33 mouse cellular contexts compared by ENCODE assay signal in genomic region chr19:57393357-57393957, GRCm38 (mm10). TPM values are rescaled to one million over a fixed set of nuclear protein-coding genes. Genes with fewer than 3 reads are reported as not detected.
DNase-seq lines count a peak whose midpoint lies in the region; ATAC-seq and TF ChIP-seq lines count a peak whose summit lies in the region.
"Had no signal": no experiment of that assay in that cellular context is flagged by ENCODE, and none has a peak within 500 bp of the region (broad histone marks: within the 10 kb centered on the region; RNA-seq: fewer than 3 reads in every experiment).

No protein-coding gene starts in this region.

- no peaks in the 10 kb centered on the region for H3K27me3 ChIP-seq in CH12.LX (replicated peaks)
- H3K27me3 ChIP-seq: embryonic facial prominence, embryonic 13.5 days; forebrain, embryonic 13.5 days; heart, embryonic 12.5 days; heart, embryonic 15.5 days had no signal

- no peak for TF ChIP-seq RAD21 in CH12.LX (IDR thresholded peaks at IDR 0.05; ENCODE audit: low read depth, low read length)

- no peak overlapping the region for H3K9ac ChIP-seq in CH12.LX (ENCODE audit: insufficient read depth, low read depth)
- H3K9ac ChIP-seq: embryonic facial prominence, embryonic 13.5 days; forebrain, embryonic 13.5 days; heart, embryonic 12.5 days; heart, embryonic 15.5 days; hindbrain, embryonic 14.5 days had no signal

- H3K36me3 ChIP-seq in CH12.LX (replicated peaks in 1 of 2; ENCODE audit: control insufficient read depth in 1 of 2, insufficient read depth in 1 of 2, low read length in 1 of 2) = peaks cover 12 to 30% of the 10 kb centered on the region in 2 experiments

- in situ Hi-C loops in CH12.LX (cut with MboI; ENCODE audit: low pct_ligation_motif_present, low pct_unique_long_range_greater_than_20kb, low sequenced_read_pairs) = no loop called here

- TF ChIP-seq POLR2A in CH12.LX (IDR thresholded peaks at IDR 0.05; ENCODE audit: low read depth, low read length) = no peak

- DNase-seq in 416B (ENCODE audit: low read depth) = peak; percentile 38
- DNase-seq in CH12.LX (ENCODE audit: extremely low read depth) = peak; percentile 56
- no peak for DNase-seq in layer of hippocampus, adult 18-20 months (ENCODE audit: low spot score in 2 of 2)
- no peak for DNase-seq in adrenal gland, postnatal 36 days
- DNase-seq in c-Kit-positive CD71-positive TER-119-positive erythroid progenitor cells, embryonic 14.5 days (ENCODE audit: low spot score) = no peak
- DNase-seq in frontal cortex, postnatal 25 days (ENCODE audit: low spot score in 2 of 2) = no peak
- DNase-seq: adrenal gland, postnatal 10 days; cerebellum, adult 11-12 months; cerebellum, adult 8-10 months; cerebellum, postnatal 14 days; embryo, embryonic 11 days; gastrocnemius, adult 2 months; gastrocnemius, postnatal 14 days; heart, adult 18-20 months; heart, postnatal 10 days; heart, postnatal 36 days; kidney, adult 18-20 months had no signal

- no peak overlapping the region for H3K4me3 ChIP-seq in CH12.LX (replicated peaks in 1 of 3; ENCODE audit: low read depth in 2 of 3, low read length in 2 of 3, poor library complexity in 1 of 3)
- H3K4me3 ChIP-seq: embryonic facial prominence, embryonic 10.5 days; embryonic facial prominence, embryonic 13.5 days; erythroblast, embryonic 14.5 days; forebrain, embryonic 10.5 days; forebrain, embryonic 13.5 days; gastrocnemius, adult 2 months; heart, embryonic 12.5 days; heart, embryonic 15.5 days had no signal

- peaks cover 0 to 10% of the 10 kb centered on the region in 2 experiments; a peak in 2 of 4 replicates for H3K4me1 ChIP-seq in CH12.LX (ENCODE audit: control insufficient read depth in 1 of 2, insufficient read depth in 2 of 2)
- H3K4me1 ChIP-seq: embryonic facial prominence, embryonic 13.5 days; forebrain, embryonic 10.5 days; forebrain, embryonic 13.5 days; heart, embryonic 15.5 days had no signal

- no peak overlapping the region for H3K27ac ChIP-seq in CH12.LX (ENCODE audit: insufficient read depth, low read depth)
- H3K27ac ChIP-seq: embryonic facial prominence, embryonic 10.5 days; embryonic facial prominence, embryonic 13.5 days; forebrain, embryonic 10.5 days; forebrain, embryonic 13.5 days; gastrocnemius, adult 2 months; heart, embryonic 15.5 days; hindbrain, embryonic 14.5 days; hindbrain, postnatal 0 days had no signal

- no peaks in the 10 kb centered on the region for H3K79me2 ChIP-seq in CH12.LX (replicated peaks; ENCODE audit: control insufficient read depth, extremely low read depth, insufficient read depth, poor library complexity, severe bottlenecking)

- no peak for TF ChIP-seq CTCF in CH12.LX (conservative IDR thresholded peaks at IDR 0.05 in 1 of 2, IDR thresholded peaks at IDR 0.05 in 1 of 2; ENCODE audit: low read depth in 2 of 2, low read length in 2 of 2)

- peak; percentile 63 for ATAC-seq in common myeloid progenitor, adult 5-6 weeks (replicated peaks; ENCODE audit: low read depth, poor library complexity, severe bottlenecking)
- ATAC-seq in megakaryocyte, adult 5-6 weeks (ENCODE audit: poor library complexity, severe bottlenecking) = peak; percentile 79
- ATAC-seq: activated CD4-positive, CD25-positive, alpha-beta regulatory T cell, adult 4 months; forebrain, embryonic 13.5 days; forebrain, embryonic 16.5 days; hindbrain, postnatal 0 days; inflammation-experienced regulatory T-cells, adult 6 months; intestine, embryonic 16.5 days had no signal

- dilution Hi-C loops in CH12.LX (cut with MboI; ENCODE audit: extremely low pct_ligation_motif_present, extremely low pct_unique_long_range_greater_than_20kb, low sequenced_read_pairs) = no loop called here

- peak overlapping the region; percentile 53 for H3K4me2 ChIP-seq in CH12.LX (ENCODE audit: insufficient read depth, low read depth, poor library complexity, severe bottlenecking)
- H3K4me2 ChIP-seq: embryonic facial prominence, embryonic 13.5 days; forebrain, embryonic 13.5 days; heart, embryonic 12.5 days; heart, embryonic 15.5 days; hindbrain, embryonic 14.5 days had no signal

- no peaks in the 10 kb centered on the region for H3K9me3 ChIP-seq in CH12.LX (replicated peaks; ENCODE audit: low read length)
- H3K9me3 ChIP-seq: embryonic facial prominence, embryonic 10.5 days; embryonic facial prominence, embryonic 13.5 days; forebrain, embryonic 10.5 days; forebrain, embryonic 13.5 days; G1E; heart, embryonic 12.5 days; heart, embryonic 15.5 days had no signal

- 0 out of 2 replicates have a peak, but pooled peaks have one; percentile 13 for TF ChIP-seq EP300 in CH12.LX (IDR thresholded peaks at IDR 0.05; ENCODE audit: low read length)

TF ChIP-seq in CH12.LX, 34 proteins besides CTCF, POLR2A, EP300 and RAD21:
- TF ChIP-seq MAZ (IDR thresholded peaks at IDR 0.05; ENCODE audit: low read depth, low read length) (no peak), USF1 (IDR thresholded peaks at IDR 0.05; ENCODE audit: low read depth, low read length) (no peak), MAX (IDR thresholded peaks at IDR 0.05; ENCODE audit: low read length) (peak; percentile 54; the same call in 1 of the 2 replicates)

RNA-seq across cellular contexts. Expression of gene Fam160b1, which starts 33.0 kb away (rescaled TPM):
- total RNA-seq in CH12.LX (2012; rRNA removed) = 4.1 and 4.4 TPM in 2 replicates
- 4.8 and 4.9 TPM in 2 replicates for total RNA-seq in CH12.LX (2014; rRNA removed)
- 6.5 and 7.7 TPM in 2 replicates for polyA plus RNA-seq in CH12.LX (2012; ENCODE audit: insufficient read length, low read depth)
- total RNA-seq in common myeloid progenitor, adult 5-6 weeks (2017) = 17.1 and 22.4 TPM in 2 replicates
- 28.7 and 29.0 TPM in 2 replicates for total RNA-seq in megakaryocyte, adult 5-6 weeks (2015)
- 18.4 and 18.8 TPM in 2 replicates for total RNA-seq in megakaryocyte, adult 5-6 weeks (2017)
- total RNA-seq in layer of hippocampus, adult 18-20 months (2021) = 10 to 100 TPM; 22.7 to 23.4 TPM
- 10 to 100 TPM; 20.8 to 21.0 TPM for total RNA-seq in adrenal gland, postnatal 36 days (2021)

RNA-seq across cellular contexts. Expression of gene Trub1, which starts 59.3 kb away (rescaled TPM):
- total RNA-seq in CH12.LX (2012; rRNA removed) = 35.0 and 36.4 TPM in 2 replicates
- 40.0 and 41.4 TPM in 2 replicates for total RNA-seq in CH12.LX (2014; rRNA removed)
- 36.2 and 47.1 TPM in 2 replicates for polyA plus RNA-seq in CH12.LX (2012; ENCODE audit: insufficient read length, low read depth)
- 20.1 and 20.6 TPM in 2 replicates for total RNA-seq in common myeloid progenitor, adult 5-6 weeks (2017)
- 2.1 and 3.9 TPM in 2 replicates for total RNA-seq in megakaryocyte, adult 5-6 weeks (2015)
- 3.5 and 3.6 TPM in 2 replicates for total RNA-seq in megakaryocyte, adult 5-6 weeks (2017)
- total RNA-seq in layer of hippocampus, adult 18-20 months (2021) = 10 to 100 TPM; 21.3 to 22.0 TPM
- total RNA-seq in adrenal gland, postnatal 36 days (2021) = 10 to 100 TPM; 12.7 to 19.5 TPM

Comparison
In these comparisons a context has a peak if more than half of its experiments do, and no peak if none do; other contexts are left out.
1. DNase-seq: peak in 416B (single experiment) and CH12.LX (single experiment); none in layer of hippocampus, adult 18-20 months (0 of 2), adrenal gland, postnatal 36 days (0 of 2), c-Kit-positive CD71-positive TER-119-positive erythroid progenitor cells, embryonic 14.5 days (single experiment) and frontal cortex, postnatal 25 days (0 of 2).